Comparison of ENCODE assay signal across 14 mouse cellular contexts in the genomic region with DNA sequence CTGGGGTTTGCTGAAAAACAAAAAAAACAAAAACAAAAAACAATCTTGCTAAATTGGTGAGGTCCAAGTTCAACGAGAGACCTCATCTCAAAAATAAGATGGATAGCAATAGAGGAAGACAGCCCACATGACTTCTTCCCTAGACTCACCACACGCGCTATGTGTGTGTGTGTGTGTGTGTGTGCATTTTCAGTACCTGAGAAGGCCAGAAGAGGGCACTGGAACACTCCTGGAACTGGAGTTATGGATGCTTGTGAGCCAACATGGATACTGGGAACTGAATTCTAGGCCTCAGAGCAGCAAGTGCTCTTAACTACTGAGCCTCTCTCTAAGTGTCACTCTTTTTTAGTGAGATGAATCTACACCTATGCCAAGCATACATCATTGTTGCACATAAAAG. TPM values are rescaled to one million over a fixed set of nuclear protein-coding genes. Genes with fewer than 3 reads are reported as not detected.
DNase-seq lines count a peak whose midpoint lies in the region; ATAC-seq and TF ChIP-seq lines count a peak whose summit lies in the region.
"Had no signal": no experiment of that assay in that cellular context is flagged by ENCODE, and none has a peak within 500 bp of the region (broad histone marks: within the 10 kb centered on the region; RNA-seq: fewer than 3 reads in every experiment).

No protein-coding gene starts in this region.

- H3K27ac ChIP-seq in heart, postnatal 0 days (ENCODE audit: low read depth), result no peak overlapping the region
- no peak overlapping the region for H3K27ac ChIP-seq in heart, embryonic 10.5 days
- H3K27ac ChIP-seq in limb, embryonic 11.5 days (replicated peaks; ENCODE audit: low read depth, low read length), result no peak overlapping the region
- H3K27ac ChIP-seq in limb, embryonic 10.5 days, result no peak overlapping the region
- no peak overlapping the region for H3K27ac ChIP-seq in embryonic facial prominence, embryonic 10.5 days (replicated peaks)
- H3K27ac ChIP-seq: embryonic facial prominence, embryonic 13.5 days; liver, embryonic 15.5 days had no signal

- peaks cover 8% of the 10 kb centered on the region; the same call in 1 of the 2 replicates for H3K36me3 ChIP-seq in heart, postnatal 0 days (replicated peaks; ENCODE audit: control insufficient read depth, insufficient read depth, low read length)
- peaks cover 38% of the 10 kb centered on the region for H3K36me3 ChIP-seq in heart, embryonic 10.5 days
- H3K36me3 ChIP-seq in limb, embryonic 11.5 days (ENCODE audit: control insufficient read depth, insufficient read depth, low read length), result peaks cover 12% of the 10 kb centered on the region
- H3K36me3 ChIP-seq in limb, embryonic 10.5 days, result peaks cover 61% of the 10 kb centered on the region
- H3K36me3 ChIP-seq in E14TG2a.4 (ENCODE audit: insufficient read depth, low read length), result peaks cover 23% of the 10 kb centered on the region
- peaks cover 56% of the 10 kb centered on the region for H3K36me3 ChIP-seq in embryonic facial prominence, embryonic 10.5 days (replicated peaks)

- no peak for TF ChIP-seq EP300 in heart, postnatal 0 days (IDR thresholded peaks at IDR 0.05; ENCODE audit: low read depth)

- TF ChIP-seq CTCF in heart, postnatal 0 days (IDR thresholded peaks at IDR 0.05; ENCODE audit: low read depth), result peak; percentile 17; the same call in 1 of the 2 replicates
- TF ChIP-seq CTCF in E14TG2a.4 (conservative IDR thresholded peaks at IDR 0.05; ENCODE audit: low read length), result peak; percentile 71

- H3K9me3 ChIP-seq in heart, postnatal 0 days (replicated peaks; ENCODE audit: control insufficient read depth, low read length), result no peaks in the 10 kb centered on the region
- no peaks in the 10 kb centered on the region; the same call in 1 of the 2 replicates for H3K9me3 ChIP-seq in heart, embryonic 10.5 days
- H3K9me3 ChIP-seq in limb, embryonic 11.5 days (ENCODE audit: control insufficient read depth, low read length), result peaks cover 6% of the 10 kb centered on the region; the same call in 1 of the 2 replicates
- no peaks in the 10 kb centered on the region for H3K9me3 ChIP-seq in limb, embryonic 10.5 days (replicated peaks)
- H3K9me3 ChIP-seq in E14TG2a.4 (ENCODE audit: low read length), result no peaks in the 10 kb centered on the region
- H3K9me3 ChIP-seq in embryonic facial prominence, embryonic 10.5 days, result peaks cover 10% of the 10 kb centered on the region; the same call in 1 of the 2 replicates
- H3K9me3 ChIP-seq: liver, embryonic 15.5 days had no signal

- WGBS in heart, postnatal 0 days, result 100% methylated on average over 3 of the region's 3 CpGs
- WGBS in heart, embryonic 10.5 days, result 93% methylated on average over 3 of the region's 3 CpGs
- WGBS in limb, embryonic 11.5 days, result 97% methylated on average over 3 of the region's 3 CpGs
- whole genome bisulfite sequencing in limb, embryonic 10.5 days, result 97% methylated on average over 3 of the region's 3 CpGs
- WGBS in embryonic facial prominence, embryonic 10.5 days, result 94% methylated on average over 3 of the region's 3 CpGs

- H3K4me2 ChIP-seq in heart, postnatal 0 days (ENCODE audit: low read depth, low read length), result no peak overlapping the region
- no peak overlapping the region for H3K4me2 ChIP-seq in limb, embryonic 11.5 days (ENCODE audit: low read depth, severe bottlenecking)
- H3K4me2 ChIP-seq: embryonic facial prominence, embryonic 13.5 days; liver, embryonic 15.5 days had no signal

- no peak for ATAC-seq in heart, postnatal 0 days (ENCODE audit: insufficient read depth, low read depth)
- no peak for ATAC-seq in limb, embryonic 11.5 days (ENCODE audit: insufficient number of reproducible peaks, low FRiP score, low TSS enrichment, low read depth)

- H3K27me3 ChIP-seq in heart, postnatal 0 days (ENCODE audit: control insufficient read depth, insufficient read depth, low read length), result no peaks in the 10 kb centered on the region
- H3K27me3 ChIP-seq in heart, embryonic 10.5 days (ENCODE audit: insufficient read depth, poor library complexity, severe bottlenecking), result no peaks in the 10 kb centered on the region
- H3K27me3 ChIP-seq in limb, embryonic 11.5 days (ENCODE audit: control insufficient read depth, insufficient read depth, low read length), result no peaks in the 10 kb centered on the region
- no peaks in the 10 kb centered on the region for H3K27me3 ChIP-seq in limb, embryonic 10.5 days (ENCODE audit: low read depth, poor library complexity, severe bottlenecking)
- H3K27me3 ChIP-seq in E14TG2a.4 (ENCODE audit: insufficient read depth, low read length), result no peaks in the 10 kb centered on the region
- no peaks in the 10 kb centered on the region for H3K27me3 ChIP-seq in embryonic facial prominence, embryonic 10.5 days (replicated peaks; ENCODE audit: low read depth, poor library complexity, severe bottlenecking)
- H3K27me3 ChIP-seq: embryonic facial prominence, embryonic 13.5 days; liver, embryonic 15.5 days had no signal

- no peak overlapping the region for H3K4me3 ChIP-seq in heart, postnatal 0 days (ENCODE audit: low read depth, low read length)
- no peak overlapping the region for H3K4me3 ChIP-seq in heart, embryonic 10.5 days
- no peak overlapping the region for H3K4me3 ChIP-seq in limb, embryonic 11.5 days (ENCODE audit: low read depth, low read length)
- H3K4me3 ChIP-seq in limb, embryonic 10.5 days, result no peak overlapping the region
- no peak overlapping the region for H3K4me3 ChIP-seq in E14TG2a.4 (replicated peaks; ENCODE audit: low read length)
- no peak overlapping the region for H3K4me3 ChIP-seq in embryonic facial prominence, embryonic 10.5 days
- H3K4me3 ChIP-seq: embryonic facial prominence, embryonic 13.5 days; liver, embryonic 15.5 days had no signal

- no peak overlapping the region for H3K9ac ChIP-seq in heart, postnatal 0 days (replicated peaks; ENCODE audit: low read depth, low read length)
- no peak overlapping the region for H3K9ac ChIP-seq in limb, embryonic 11.5 days (ENCODE audit: low read length)
- H3K9ac ChIP-seq: embryonic facial prominence, embryonic 13.5 days; liver, embryonic 15.5 days had no signal

- H3K4me1 ChIP-seq in heart, postnatal 0 days (ENCODE audit: control insufficient read depth, insufficient read depth), result peaks cover 6% of the 10 kb centered on the region; the same call in 1 of the 2 replicates
- no peaks in the 10 kb centered on the region for H3K4me1 ChIP-seq in heart, embryonic 10.5 days
- H3K4me1 ChIP-seq in limb, embryonic 11.5 days (ENCODE audit: control insufficient read depth, insufficient read depth, low read length), result no peaks in the 10 kb centered on the region
- H3K4me1 ChIP-seq in limb, embryonic 10.5 days, result peaks cover 4% of the 10 kb centered on the region
- H3K4me1 ChIP-seq in E14TG2a.4 (replicated peaks; ENCODE audit: low read depth, low read length), result peaks cover 51% of the 10 kb centered on the region
- H3K4me1 ChIP-seq in embryonic facial prominence, embryonic 10.5 days, result no peaks in the 10 kb centered on the region
- H3K4me1 ChIP-seq: liver, embryonic 15.5 days had no signal

- no peak for DNase-seq in heart, postnatal 0 days (ENCODE audit: low spot score)
- no peak for DNase-seq in heart, embryonic 10.5 days (ENCODE audit: low spot score)
- peak; percentile 23 for DNase-seq in limb, embryonic 11.5 days (ENCODE audit: low spot score)
- no peak for DNase-seq in limb, embryonic 10.5 days (ENCODE audit: low spot score)
- peak; percentile 6 for DNase-seq in embryonic facial prominence, embryonic 10.5 days (ENCODE audit: low spot score)
- no peak for DNase-seq in adrenal gland, postnatal 14 days
- DNase-seq: adrenal gland, adult 8-10 months; cerebellum, adult 9-10 months; heart, postnatal 36 days; kidney, adult 9 months; right cerebral cortex, adult 18-20 months had no signal

RNA-seq across cellular contexts. Expression of a gene that starts 13.1 kb away (rescaled TPM):
- 30.4 and 39.8 TPM in 2 replicates for total RNA-seq in heart, postnatal 0 days (2014; rRNA removed; ENCODE audit: low replicate concordance)
- polyA plus RNA-seq in heart, postnatal 0 days (2015; fragmentation: Nextera tagmentation; extraction: Ambion mirVana), result 22.4 and 22.5 TPM in 2 replicates
- 44.5 and 75.8 TPM in 2 replicates for polyA plus RNA-seq in heart, embryonic 10.5 days (2016; fragmentation: Nextera tagmentation; extraction: Ambion mirVana)
- 219 and 223 TPM in 2 replicates for polyA plus RNA-seq in limb, embryonic 11.5 days (2014; fragmentation: Nextera tagmentation; extraction: Ambion mirVana)
- polyA plus RNA-seq in limb, embryonic 10.5 days (2016; fragmentation: Nextera tagmentation; extraction: Ambion mirVana), result 245 and 261 TPM in 2 replicates
- polyA plus RNA-seq in embryonic facial prominence, embryonic 10.5 days (2016; fragmentation: Nextera tagmentation; extraction: Ambion mirVana), result 157 and 158 TPM in 2 replicates
- 14.9 and 29.0 TPM in 2 replicates for total RNA-seq in adrenal gland, postnatal 14 days (2021)

Comparison
In these comparisons a context has a peak if more than half of its experiments do, and no peak if none do; other contexts are left out.
1. DNase-seq: peak in limb, embryonic 11.5 days (single experiment) and embryonic facial prominence, embryonic 10.5 days (single experiment); none in heart, postnatal 0 days (single experiment), heart, embryonic 10.5 days (single experiment), limb, embryonic 10.5 days (single experiment) and adrenal gland, postnatal 14 days (single experiment).